Mouse (Mus musculus) embryonic facial prominence, embryonic 11.5 days (tissue): Measurements from ENCODE around the gene Pxk. TPM values are rescaled to one million over a fixed set of nuclear protein-coding genes. Genes with fewer than 3 reads are reported as not detected.
A peak's percentile ranks its signal among the peaks of the same experiment; 100 is the strongest.

ENCODE experiments used
- ATAC-seq: fragments of 200-750 bp; cut with Nextera tagmentation; replicated peaks from 2 replicates; pipeline ENCODE4 v1.8.0; 2017; ENCODE audit warnings: low read depth; ENCODE audit not compliant: insufficient number of reproducible peaks, low FRiP score, low TSS enrichment
- DNase-seq: peaks from one replicate; pipeline ENCODE4 v3.0.0-alpha.2; 2015; ENCODE audit warnings: low spot score
- H3K27ac ChIP-seq: fragments of 300-500 bp; sonication (generic); replicated peaks from 2 replicates; pipeline ENCODE4 v1.5.1; 2014; ENCODE audit warnings: mild to moderate bottlenecking, low read depth, low read length, control low read depth
- H3K27me3 ChIP-seq: fragments of 300-500 bp; sonication (generic); 2 replicates; pipeline ENCODE4 v1.6.1; 2014; ENCODE audit warnings: mild to moderate bottlenecking, low read length, moderate library complexity, mixed read lengths; ENCODE audit not compliant: control insufficient read depth, insufficient read depth
- H3K36me3 ChIP-seq: fragments of 300-500 bp; sonication (generic); replicated peaks from 2 replicates; pipeline ENCODE4 v1.6.1; 2014; ENCODE audit warnings: low read depth, mild to moderate bottlenecking, low read length, moderate library complexity, mixed read lengths; ENCODE audit not compliant: control insufficient read depth, insufficient read depth
- H3K4me1 ChIP-seq: fragments of 300-500 bp; sonication (generic); 2 replicates; pipeline ENCODE4 v1.6.1; 2014; ENCODE audit warnings: low read length, mixed read lengths; ENCODE audit not compliant: control insufficient read depth, insufficient read depth
- H3K4me2 ChIP-seq: fragments of 300-500 bp; sonication (generic); 2 replicates; pipeline ENCODE4 v1.6.1; 2014; ENCODE audit warnings: low read depth, mild to moderate bottlenecking, control low read depth, low read length, moderate library complexity
- H3K4me3 ChIP-seq: fragments of 300-500 bp; sonication (generic); 2 replicates; pipeline ENCODE4 v1.5.1; 2014; ENCODE audit warnings: low read depth, low read length, control low read depth
- H3K9ac ChIP-seq: fragments of 300-500 bp; sonication (generic); replicated peaks from 2 replicates; pipeline ENCODE4 v1.6.1; 2014; ENCODE audit warnings: mild to moderate bottlenecking, control low read depth, low read length
- H3K9me3 ChIP-seq: fragments of 300-500 bp; sonication (generic); replicated peaks from 2 replicates; pipeline ENCODE4 v1.6.1; 2016; ENCODE audit warnings: mild to moderate bottlenecking, low read length, inconsistent platforms, mixed read lengths; ENCODE audit not compliant: control insufficient read depth
- WGBS: fragments of 180-500 bp; shearing (Covaris S2); extraction: QIAGEN DNeasy Blood & Tissue Kit; methylation state at CpG from one replicate; pipeline ENCODE4 v1.1.7; 2014; 5-methylcytosine and 5-hydroxymethylcytosine counted together
- polyA plus RNA-seq: library from polyadenylated mRNA; unstranded; fragments of >200 nt; fragmentation: Nextera tagmentation; extraction: Ambion mirVana; gene quantifications from 2 replicates; pipeline ENCODE4 v1.2.1, GENCODE M21; 2014

Pxk gene
- polyA plus RNA-seq, 1 experiment from 2014 or later: 23.4 TPM

DNA sequence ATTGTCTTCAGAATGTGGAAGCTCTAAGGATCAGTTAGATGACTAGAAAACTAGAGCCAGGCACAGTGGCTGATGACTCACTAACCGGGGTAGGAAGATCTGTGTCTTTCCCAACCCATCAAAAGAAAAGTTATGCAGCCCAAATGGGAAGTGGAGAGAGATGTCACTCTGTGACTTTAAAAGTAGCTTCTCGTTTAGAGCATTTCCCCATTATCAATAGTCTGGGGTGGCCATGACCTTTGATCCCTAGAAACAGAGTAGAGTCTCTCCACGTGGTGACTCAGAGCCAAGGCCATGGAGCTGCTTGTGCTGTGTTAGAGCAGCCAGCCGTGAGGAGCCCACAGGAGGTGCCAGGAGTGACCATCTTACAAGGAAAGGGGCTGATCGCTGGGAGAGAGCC, 4.6 kb upstream of the Pxk start:
- 58% methylated on average over 5 of the region's 5 CpGs for WGBS
- Histone ChIP-seq H3K4me2 (no peak overlapping the region), H3K9ac (no peak overlapping the region), H3K9me3 (no peaks in the 10 kb centered on the region), H3K4me3 (no peak overlapping the region), H3K4me1 (no peaks in the 10 kb centered on the region), H3K36me3 (peaks cover 2% of the 10 kb centered on the region; the same call in 1 of the 2 replicates), H3K27me3 (no peaks in the 10 kb centered on the region), H3K27ac (no peak overlapping the region)
- no peak for ATAC-seq
- DNase-seq: no peak

GRCm38 (mm10) chr14:8094931-8095561, 3.0 kb upstream of the Pxk start:
- Histone ChIP-seq H3K27me3 (no peaks in the 10 kb centered on the region), H3K36me3 (no peaks in the 10 kb centered on the region), H3K9me3 (no peaks in the 10 kb centered on the region), H3K27ac (no peak overlapping the region), H3K4me2 (no peak overlapping the region), H3K9ac (no peak overlapping the region), H3K4me1 (no peaks in the 10 kb centered on the region), H3K4me3 (no peak overlapping the region)
- ATAC-seq (no peak), DNase-seq (no peak)
- WGBS: 54% methylated on average over 3 of the region's 3 CpGs

- ATAC-seq: no peak
- Histone ChIP-seq H3K27ac (no peak overlapping the region), H3K9ac (no peak overlapping the region), H3K27me3 (no peaks in the 10 kb centered on the region), H3K4me1 (no peaks in the 10 kb centered on the region), H3K4me3 (no peak overlapping the region), H3K36me3 (no peaks in the 10 kb centered on the region), H3K9me3 (no peaks in the 10 kb centered on the region), H3K4me2 (no peak overlapping the region)
- 78% methylated on average over 7 of the region's 7 CpGs for WGBS
- DNase-seq: no peak
Measured at GRCm38 (mm10) chr14:8095562-8095950, 2.5 kb upstream of the Pxk start.

DNA sequence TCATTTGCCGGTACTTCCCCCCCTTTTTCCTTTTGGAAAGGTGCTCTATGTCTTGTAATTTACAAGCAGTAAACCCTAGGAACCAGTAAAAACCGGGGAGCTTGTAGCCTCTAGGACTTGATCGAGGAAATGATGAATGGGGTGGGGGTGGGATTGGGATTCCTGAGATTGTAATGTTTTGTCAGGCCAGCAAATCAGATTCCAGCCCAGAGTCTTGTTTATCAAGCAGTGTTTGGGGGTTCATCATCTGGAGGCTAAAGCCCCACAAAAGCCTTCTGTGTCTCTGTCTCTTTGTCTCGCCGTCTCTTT, 630 bp downstream of the Pxk start:
- Histone ChIP-seq H3K27me3 (no peaks in the 10 kb centered on the region), H3K4me2 (peak overlapping the region; percentile 67), H3K27ac (no peak overlapping the region), H3K4me3 (peak overlapping the region; percentile 80), H3K9me3 (no peaks in the 10 kb centered on the region), H3K9ac (peak overlapping the region; percentile 79), H3K36me3 (no peaks in the 10 kb centered on the region), H3K4me1 (no peaks in the 10 kb centered on the region)
- DNase-seq (peak; percentile 21), ATAC-seq (no peak)
- 2% methylated on average over 5 of the region's 5 CpGs for WGBS

- H3K4me2 ChIP-seq: no peak overlapping the region
Measured at GRCm38 (mm10) chr14:8099561-8100021, 1.6 kb downstream of the Pxk start.

DNA sequence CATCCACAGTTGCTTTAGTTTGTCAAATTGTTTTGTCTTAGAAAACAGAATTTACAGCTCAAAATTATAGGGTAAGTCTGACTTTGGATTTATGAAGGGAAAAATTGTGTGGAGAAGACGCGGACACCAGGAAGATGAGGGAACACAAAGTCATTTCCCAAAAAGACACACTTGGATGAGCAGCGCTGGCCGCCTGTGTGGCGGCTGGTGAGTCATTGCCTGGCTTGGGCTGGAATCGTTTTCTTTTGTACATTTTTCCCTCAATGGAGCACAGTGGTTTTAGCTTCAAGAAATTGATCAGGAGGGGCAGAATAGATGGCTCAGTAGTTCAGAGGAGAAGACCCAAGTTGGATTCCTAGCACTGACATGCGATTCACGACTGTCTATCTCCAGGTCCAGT, 3.9 kb downstream of the Pxk start:
- DNase-seq (no peak), ATAC-seq (no peak)
- Histone ChIP-seq H3K9ac (no peak overlapping the region), H3K9me3 (no peaks in the 10 kb centered on the region), H3K4me2 (no peak overlapping the region), H3K27me3 (no peaks in the 10 kb centered on the region), H3K4me3 (no peak overlapping the region), H3K4me1 (no peaks in the 10 kb centered on the region), H3K27ac (no peak overlapping the region), H3K36me3 (no peaks in the 10 kb centered on the region)
- 92% methylated on average over 8 of the region's 8 CpGs for WGBS

More at GRCm38 (mm10) chr14:8099561-8100021, 1.6 kb downstream of the Pxk start:
- DNase-seq (no peak), ATAC-seq (no peak)
- Histone ChIP-seq H3K27ac (no peak overlapping the region), H3K27me3 (no peaks in the 10 kb centered on the region), H3K9me3 (no peaks in the 10 kb centered on the region), H3K36me3 (no peaks in the 10 kb centered on the region), H3K4me3 (no peak overlapping the region), H3K4me1 (no peaks in the 10 kb centered on the region), H3K9ac (no peak overlapping the region)
- WGBS: 64% methylated on average over 10 of the region's 10 CpGs

DNA sequence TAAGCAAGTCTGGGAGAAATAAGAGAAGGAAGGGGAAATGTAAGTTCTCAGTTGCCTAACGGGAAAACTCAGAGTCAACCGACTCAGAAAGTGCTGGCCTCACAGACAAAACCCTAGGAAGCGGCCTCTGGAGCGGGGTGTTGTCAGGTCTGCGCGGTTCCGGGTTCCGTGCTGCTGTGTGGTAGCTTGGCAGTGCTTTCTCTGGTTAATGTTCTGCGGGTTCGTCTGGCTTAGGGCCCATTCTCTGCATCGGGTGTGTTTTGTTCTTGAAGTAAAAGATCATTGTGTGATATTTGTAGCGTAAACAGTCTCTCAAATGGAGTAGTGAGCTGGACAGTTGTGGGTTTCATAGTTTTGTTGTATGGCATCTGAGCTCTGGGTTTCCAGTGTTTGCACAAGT, 4.7 kb downstream of the Pxk start:
- ATAC-seq (no peak), DNase-seq (no peak)
- Histone ChIP-seq H3K27me3 (no peaks in the 10 kb centered on the region), H3K4me2 (no peak overlapping the region), H3K36me3 (no peaks in the 10 kb centered on the region), H3K4me1 (no peaks in the 10 kb centered on the region), H3K27ac (no peak overlapping the region), H3K9ac (no peak overlapping the region), H3K4me3 (no peak overlapping the region), H3K9me3 (no peaks in the 10 kb centered on the region)
- WGBS: 91% methylated on average over 12 of the region's 12 CpGs

- ATAC-seq (no peak), DNase-seq (no peak)
- WGBS: 77% methylated on average over 4 of the region's 4 CpGs
- no peak overlapping the region for H3K27ac ChIP-seq
- H3K9me3 ChIP-seq: no peaks in the 10 kb centered on the region
- no peaks in the 10 kb centered on the region for H3K36me3 ChIP-seq
- no peaks in the 10 kb centered on the region for H3K27me3 ChIP-seq
- no peak overlapping the region for H3K9ac ChIP-seq
- no peak overlapping the region for H3K4me3 ChIP-seq
- no peak overlapping the region for H3K4me2 ChIP-seq
- no peaks in the 10 kb centered on the region for H3K4me1 ChIP-seq
Measured at GRCm38 (mm10) chr14:8108047-8108446, 10.0 kb downstream of the Pxk start.
